Mouse (Mus musculus) midbrain, embryonic 16.5 days (tissue): ENCODE results near the gene Helz2. TPM values are rescaled to one million over a fixed set of nuclear protein-coding genes. Genes with fewer than 3 reads are reported as not detected.

Source experiments
- ATAC-seq: fragments of 200-750 bp; cut with Nextera tagmentation; 2 replicates; pipeline ENCODE4 v1.8.0; 2017; ENCODE audit warnings: moderate TSS enrichment
- H3K27ac ChIP-seq: fragments of 300-500 bp; sonication (generic); 2 replicates; pipeline ENCODE4 v1.5.1; 2014; ENCODE audit warnings: mild to moderate bottlenecking, low read length, mixed read lengths
- H3K27me3 ChIP-seq: fragments of 300-500 bp; sonication (generic); 2 replicates; pipeline ENCODE4 v1.6.1; 2014; ENCODE audit warnings: low read depth, low read length, mixed read lengths; ENCODE audit not compliant: control insufficient read depth, insufficient read depth
- H3K36me3 ChIP-seq: fragments of 300-500 bp; sonication (generic); 2 replicates; pipeline ENCODE4 v1.6.1; 2014; ENCODE audit warnings: mild to moderate bottlenecking, low read length, moderate library complexity, mixed read lengths; ENCODE audit not compliant: control insufficient read depth, insufficient read depth
- H3K4me1 ChIP-seq: fragments of 300-500 bp; sonication (generic); 2 replicates; pipeline ENCODE4 v1.6.1; 2014; ENCODE audit warnings: mild to moderate bottlenecking, low read length, mixed read lengths; ENCODE audit not compliant: control insufficient read depth, insufficient read depth
- H3K4me2 ChIP-seq: fragments of 300-500 bp; sonication (generic); 2 replicates; pipeline ENCODE4 v1.6.1; 2014; ENCODE audit warnings: mild to moderate bottlenecking, low read length, mixed read lengths
- H3K4me3 ChIP-seq: fragments of 300-500 bp; sonication (generic); 2 replicates; pipeline ENCODE4 v1.5.1; 2014; ENCODE audit warnings: low read depth, mild to moderate bottlenecking, low read length, moderate library complexity, mixed read lengths
- H3K9ac ChIP-seq: fragments of 300-500 bp; sonication (generic); 2 replicates; pipeline ENCODE4 v1.6.1; 2014; ENCODE audit warnings: low read depth, low read length, mixed read lengths
- H3K9me3 ChIP-seq: fragments of 300-500 bp; sonication (generic); replicated peaks from 2 replicates; pipeline ENCODE4 v1.6.1; 2014; ENCODE audit warnings: mild to moderate bottlenecking, low read length, mixed read lengths; ENCODE audit not compliant: control insufficient read depth, poor library complexity, severe bottlenecking
- WGBS: fragments of 180-500 bp; shearing (Covaris S2); extraction: QIAGEN DNeasy Blood & Tissue Kit; methylation state at CpG from one replicate; pipeline ENCODE4 v1.1.7; 2014; 5-methylcytosine and 5-hydroxymethylcytosine counted together
- polyA plus RNA-seq: library from polyadenylated mRNA; unstranded; fragments of >200 nt; fragmentation: Nextera tagmentation; extraction: Ambion mirVana; gene quantifications from 2 replicates; pipeline ENCODE4 v1.2.1, GENCODE M21; 2015

Helz2 gene
- polyA plus RNA-seq, 1 experiment from 2014 or later: 0.44 TPM

DNA sequence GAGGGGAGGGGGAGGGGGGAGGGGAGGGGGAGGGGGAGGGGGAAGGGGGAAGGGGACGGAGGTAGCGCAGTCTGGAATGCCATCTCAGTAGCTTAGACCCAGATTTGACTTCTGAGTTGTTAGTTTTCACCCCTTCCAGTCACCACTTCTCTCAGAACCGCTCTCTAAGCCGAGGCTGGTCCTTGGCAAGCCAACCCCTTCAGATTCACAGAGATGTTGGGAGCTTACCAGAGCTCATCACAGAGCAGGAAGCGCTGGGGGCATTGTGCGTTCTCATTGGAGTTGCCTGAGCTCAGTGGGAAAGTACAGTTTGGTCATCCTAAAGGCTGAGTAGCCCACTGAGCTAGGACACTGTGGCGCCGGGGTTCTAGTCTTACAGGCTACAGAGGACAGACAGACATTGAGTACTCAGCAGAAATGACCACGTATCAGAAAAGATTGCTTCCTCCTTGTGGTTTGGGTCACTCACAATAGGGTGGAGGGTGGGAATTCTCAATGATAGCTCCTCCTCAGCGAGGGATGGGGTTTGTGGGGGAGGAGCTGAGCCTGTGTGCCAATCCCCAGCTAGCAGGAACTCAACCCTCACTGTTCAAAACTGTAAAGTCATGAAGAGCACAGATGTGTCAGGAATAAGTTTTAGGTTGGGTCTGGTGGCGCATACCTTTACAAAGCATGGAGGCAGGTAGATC lies 2.0 kb upstream of the Helz2 start:
- ATAC-seq: no peak
- WGBS: 32% methylated on average over 11 of the region's 11 CpGs

DNA sequence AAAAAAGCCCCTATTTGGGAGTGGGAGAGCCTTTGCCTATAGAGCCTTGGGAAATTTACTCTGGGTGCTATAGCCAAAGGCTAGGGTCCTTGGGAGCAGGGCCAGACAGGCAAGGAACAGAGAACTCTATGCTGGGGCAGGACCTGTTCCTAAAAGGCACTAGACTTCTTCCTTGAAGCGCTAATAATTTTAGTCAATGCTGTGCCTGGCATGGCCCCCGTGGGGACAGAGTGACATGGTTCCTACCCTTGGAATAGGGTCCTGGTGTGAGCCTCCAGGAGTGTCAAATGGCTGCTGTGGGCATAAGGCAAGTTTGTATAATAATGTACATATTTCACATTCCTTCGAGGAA lies 463 bp upstream of the Helz2 start:
- peak overlapping the region; percentile 27; the same call in 1 of the 2 replicates for H3K4me2 ChIP-seq
- 76% methylated on average over 3 of the region's 3 CpGs for WGBS

More for the DNA sequence above, 2.0 kb upstream of the Helz2 start:
- Histone ChIP-seq H3K9ac (no peak overlapping the region), H3K4me2 (no peak overlapping the region), H3K4me3 (no peak overlapping the region), H3K27me3 (no peaks in the 10 kb centered on the region), H3K9me3 (no peaks in the 10 kb centered on the region), H3K27ac (no peak overlapping the region), H3K36me3 (no peaks in the 10 kb centered on the region), H3K4me1 (no peaks in the 10 kb centered on the region)

DNA sequence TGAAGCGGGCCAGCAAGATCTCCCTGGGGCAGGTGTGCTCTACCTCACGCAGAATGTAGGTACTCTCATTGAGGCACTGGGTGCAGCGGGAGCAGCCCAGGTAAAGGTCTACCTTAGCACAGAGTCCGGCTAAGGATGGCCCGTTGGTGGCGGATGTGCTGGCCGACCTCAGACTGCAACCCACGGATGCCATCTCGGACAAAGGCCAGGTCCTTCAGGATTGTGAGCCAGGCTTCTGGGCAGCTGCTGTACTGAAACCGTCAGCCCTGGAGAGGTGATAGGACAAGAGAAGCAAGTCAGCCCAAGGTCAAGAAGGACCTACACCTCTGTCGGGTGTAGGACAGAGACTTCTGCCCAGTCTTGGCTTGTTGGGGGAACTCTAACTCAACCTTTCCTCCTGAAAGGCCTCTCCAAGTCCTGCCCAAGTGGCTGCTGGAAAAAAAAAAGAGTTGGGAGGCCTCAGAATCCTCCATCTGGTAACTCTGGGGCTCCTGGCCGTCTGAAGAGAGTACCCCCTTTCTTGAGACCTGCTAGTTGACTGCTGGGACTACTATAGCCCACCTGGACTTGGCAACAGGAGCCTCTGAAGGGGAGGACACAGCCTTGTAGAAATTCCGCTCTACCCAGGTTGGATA lies 904 bp downstream of the Helz2 start:
- Histone ChIP-seq H3K27ac (no peak overlapping the region), H3K4me2 (no peak overlapping the region), H3K4me1 (no peaks in the 10 kb centered on the region), H3K9ac (no peak overlapping the region), H3K36me3 (no peaks in the 10 kb centered on the region), H3K27me3 (no peaks in the 10 kb centered on the region), H3K9me3 (no peaks in the 10 kb centered on the region), H3K4me3 (no peak overlapping the region)
- ATAC-seq: no peak
- 91% methylated on average over 13 of the region's 13 CpGs for WGBS

More for the DNA sequence above, 463 bp upstream of the Helz2 start:
- Histone ChIP-seq H3K9ac (no peak overlapping the region), H3K4me3 (no peak overlapping the region), H3K4me1 (no peaks in the 10 kb centered on the region), H3K36me3 (no peaks in the 10 kb centered on the region), H3K27me3 (no peaks in the 10 kb centered on the region), H3K9me3 (no peaks in the 10 kb centered on the region), H3K27ac (no peak overlapping the region)
- ATAC-seq: no peak

DNA sequence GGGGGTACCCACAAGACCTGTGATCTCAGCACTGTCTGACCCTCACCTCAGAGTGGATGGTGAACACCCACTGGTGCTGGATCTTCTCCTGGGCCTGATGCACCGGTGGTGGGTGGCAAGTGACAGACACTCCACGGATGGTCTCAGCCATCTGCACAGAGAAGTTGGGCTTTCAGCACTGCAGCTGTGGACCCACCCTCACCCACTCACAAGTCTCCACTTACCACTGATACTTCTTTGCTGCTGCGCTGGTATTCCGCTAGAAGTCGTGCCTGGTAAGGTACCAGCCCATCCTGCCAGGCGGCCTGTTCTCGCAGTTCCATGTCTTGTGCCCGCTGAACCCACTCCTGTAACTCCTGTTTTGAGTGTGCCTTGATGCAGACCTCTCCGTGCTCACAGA lies 2.6 kb downstream of the Helz2 start:
- H3K9ac ChIP-seq: no peak overlapping the region
- no peaks in the 10 kb centered on the region for H3K27me3 ChIP-seq
- no peaks in the 10 kb centered on the region for H3K36me3 ChIP-seq
- no peak overlapping the region for H3K27ac ChIP-seq
- no peak overlapping the region for H3K4me2 ChIP-seq
- H3K9me3 ChIP-seq: no peaks in the 10 kb centered on the region
- ATAC-seq: no peak
- no peak overlapping the region for H3K4me3 ChIP-seq
- 95% methylated on average over 9 of the region's 9 CpGs for WGBS
- no peaks in the 10 kb centered on the region for H3K4me1 ChIP-seq

DNA sequence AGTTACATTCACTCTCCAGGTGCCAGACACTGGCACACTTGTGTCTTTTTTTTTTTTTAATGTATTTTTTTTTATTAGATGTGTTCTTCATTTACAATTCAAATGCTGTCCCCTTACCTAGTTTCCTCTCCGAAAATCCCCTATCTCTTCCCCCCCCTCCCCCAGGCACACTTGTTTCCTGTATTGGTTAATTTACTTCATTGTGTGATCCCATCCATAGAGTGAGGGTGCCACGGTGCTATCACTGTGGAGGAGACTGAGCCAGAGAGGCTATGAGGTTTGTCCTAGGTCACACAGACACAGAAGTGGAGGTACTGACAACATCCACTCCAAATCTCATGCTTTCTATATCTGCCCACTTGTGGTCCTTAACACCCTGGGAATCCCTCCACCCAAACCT lies 3.0 kb downstream of the Helz2 start:
- Histone ChIP-seq H3K27ac (no peak overlapping the region), H3K27me3 (no peaks in the 10 kb centered on the region), H3K4me3 (no peak overlapping the region), H3K9me3 (no peaks in the 10 kb centered on the region), H3K4me1 (no peaks in the 10 kb centered on the region), H3K36me3 (no peaks in the 10 kb centered on the region), H3K9ac (no peak overlapping the region), H3K4me2 (no peak overlapping the region)
- WGBS: 65% methylated on average over 2 of the region's 2 CpGs
- ATAC-seq: no peak

DNA sequence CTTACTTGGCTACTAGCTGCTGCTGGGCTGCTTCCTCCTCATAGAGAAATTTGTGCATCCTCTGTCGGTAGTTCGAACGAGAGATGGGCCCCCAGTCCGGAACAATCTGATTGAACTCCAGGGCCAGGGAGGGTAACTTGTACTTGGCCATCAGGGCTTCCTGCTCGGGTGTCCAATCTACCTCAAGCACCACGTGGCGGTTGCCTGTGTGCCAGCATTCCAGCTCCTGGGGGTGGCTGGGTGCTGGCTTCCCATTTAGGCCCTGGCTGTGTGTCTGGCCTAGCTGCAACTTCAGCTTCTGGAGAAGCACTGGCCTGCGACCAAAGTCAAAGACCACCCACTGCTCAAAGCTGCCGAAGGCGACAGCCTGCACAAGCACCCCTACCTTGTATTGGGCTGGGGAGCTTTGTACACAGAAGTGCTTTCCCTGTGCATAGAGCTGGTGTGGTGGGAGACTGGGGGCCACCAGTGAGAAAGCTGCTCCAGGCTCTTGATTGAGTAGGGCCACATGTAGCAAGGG lies 3.7 kb downstream of the Helz2 start:
- no peaks in the 10 kb centered on the region for H3K27me3 ChIP-seq
- H3K9me3 ChIP-seq: no peaks in the 10 kb centered on the region
- no peak overlapping the region for H3K4me3 ChIP-seq
- H3K4me1 ChIP-seq: no peaks in the 10 kb centered on the region
- WGBS: 70% methylated on average over 10 of the region's 10 CpGs
- no peaks in the 10 kb centered on the region for H3K36me3 ChIP-seq
- H3K27ac ChIP-seq: no peak overlapping the region
- H3K4me2 ChIP-seq: no peak overlapping the region
- no peak overlapping the region for H3K9ac ChIP-seq
- ATAC-seq: no peak

DNA sequence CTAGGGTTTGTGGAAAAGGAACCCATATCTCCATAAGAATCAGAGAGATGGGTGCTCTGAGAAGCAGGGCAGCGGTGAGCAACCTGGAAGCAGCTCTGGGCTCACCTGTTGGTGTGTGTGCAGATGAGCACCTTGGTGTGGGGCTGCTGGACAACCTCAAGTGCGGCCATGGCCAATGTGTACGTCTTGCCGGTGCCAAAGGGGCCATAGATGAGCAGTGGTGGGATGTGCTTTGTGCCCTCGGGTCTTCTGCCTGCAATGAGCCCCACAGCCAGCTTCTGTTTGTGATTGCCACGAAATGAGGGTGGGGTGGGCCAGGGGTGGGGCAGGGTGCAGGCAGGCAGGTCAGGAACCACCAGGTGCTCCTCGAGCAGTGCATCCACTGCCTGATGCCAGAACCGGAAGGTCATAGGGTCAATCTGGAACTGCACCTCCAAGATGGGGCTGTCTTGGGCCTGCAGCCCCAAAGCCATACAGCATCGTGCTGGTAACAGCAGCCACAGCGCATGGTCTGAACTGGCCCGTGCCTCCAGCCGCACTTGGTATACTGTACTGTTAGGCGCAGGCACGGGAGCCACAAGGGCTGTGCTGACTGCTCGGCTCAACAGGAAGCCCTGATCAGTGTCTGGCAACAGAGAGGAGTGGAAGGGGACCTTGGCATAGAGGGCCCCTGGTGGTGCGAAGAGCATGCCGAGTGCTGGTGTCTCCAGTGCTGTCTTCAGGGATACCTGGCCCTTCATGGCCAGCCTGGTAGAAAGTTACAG lies 4.4 kb downstream of the Helz2 start:
- Histone ChIP-seq H3K9ac (no peak overlapping the region), H3K36me3 (no peaks in the 10 kb centered on the region), H3K9me3 (no peaks in the 10 kb centered on the region), H3K4me3 (no peak overlapping the region), H3K27me3 (no peaks in the 10 kb centered on the region), H3K27ac (no peak overlapping the region), H3K4me2 (no peak overlapping the region), H3K4me1 (no peaks in the 10 kb centered on the region)
- 90% methylated on average over 17 of the region's 17 CpGs for WGBS
- no peak for ATAC-seq

DNA sequence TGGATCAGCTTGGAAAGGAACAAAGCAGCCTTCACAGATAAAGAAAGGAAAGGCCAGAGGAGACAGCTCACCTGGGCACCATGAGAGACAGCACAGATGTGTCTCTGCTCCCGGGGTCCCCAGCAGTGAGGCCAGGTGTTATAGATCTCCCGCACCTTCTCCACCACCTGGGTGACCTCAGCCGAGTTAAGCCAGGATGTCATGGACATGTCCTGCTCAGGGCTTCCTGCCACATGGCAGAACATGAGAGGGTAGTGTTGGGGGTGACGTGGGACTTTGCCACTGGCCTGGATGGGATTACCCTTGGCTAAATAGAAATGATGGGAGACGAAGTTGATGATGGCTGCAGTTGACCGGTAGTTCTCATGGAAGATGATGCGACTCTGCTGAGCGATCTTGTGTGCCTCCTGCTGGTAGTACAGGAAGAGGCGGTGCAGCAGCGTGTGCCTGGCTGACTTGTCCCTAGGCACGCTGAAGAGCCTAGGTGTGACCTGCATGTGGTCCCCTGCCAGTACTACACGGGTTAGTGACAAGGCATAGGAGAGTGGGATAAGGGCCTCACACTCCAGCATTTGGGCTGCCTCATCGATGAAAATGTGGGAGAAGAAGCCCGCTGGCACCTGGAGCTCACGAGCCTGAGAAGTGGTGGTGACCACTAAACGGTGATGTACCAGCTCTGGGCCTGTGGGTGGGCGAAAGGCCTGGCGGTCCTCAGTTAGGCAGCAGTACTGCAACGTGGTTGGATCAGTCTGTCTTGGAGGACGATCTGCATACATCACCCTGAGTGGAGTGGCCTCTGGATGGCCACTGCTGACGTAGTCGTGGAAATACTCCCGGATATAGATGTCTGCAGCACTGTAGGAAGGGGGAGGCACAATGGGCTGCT lies 5.9 kb downstream of the Helz2 start:
- H3K4me2 ChIP-seq: no peak overlapping the region
- ATAC-seq: no peak
- no peak overlapping the region for H3K27ac ChIP-seq
- WGBS: 87% methylated on average over 23 of the region's 23 CpGs
- no peaks in the 10 kb centered on the region for H3K36me3 ChIP-seq
- H3K4me3 ChIP-seq: no peak overlapping the region
- H3K9ac ChIP-seq: no peak overlapping the region
- H3K27me3 ChIP-seq: no peaks in the 10 kb centered on the region
- H3K9me3 ChIP-seq: no peaks in the 10 kb centered on the region
- H3K4me1 ChIP-seq: no peaks in the 10 kb centered on the region
